Mouse (Mus musculus) kidney, postnatal 36 days (tissue): ENCODE data around the gene Vmn1r60.
"Not testable (repeated sequence)": the region's sequence is repeated elsewhere in the genome, so short reads cannot be mapped to it uniquely, and the experiment has no call there.

Source experiments
- DNase-seq, 2 experiments: peaks; one replicate each; pipeline ENCODE4 v3.0.0; 2021 to 2022; ENCODE audit warnings: mixed read lengths in 2 of 2

Vmn1r60 gene

DNA sequence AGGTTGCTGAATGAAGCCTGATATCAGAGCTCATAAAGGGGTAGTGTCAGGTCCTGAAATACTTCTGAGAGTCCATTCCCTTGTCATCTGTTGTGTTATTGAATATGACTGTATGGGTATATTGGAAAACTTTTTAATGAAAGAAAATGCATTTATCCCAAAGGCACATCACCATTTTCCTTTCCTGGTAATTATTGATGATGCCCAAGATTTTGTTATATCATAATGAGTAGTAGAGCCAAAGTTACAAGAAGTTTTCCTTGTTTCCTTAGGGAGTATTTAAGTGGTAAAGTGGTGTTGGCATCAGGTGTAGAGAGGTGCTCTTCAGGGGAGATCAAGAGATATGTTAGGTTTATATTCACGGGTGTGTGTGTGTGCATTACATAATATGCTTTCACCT is at the start of gene Vmn1r60:
Gene Vmn1r60 (minus strand): TSS at position 101 of the 400 bp plus-strand sequence.
- not testable (repeated sequence) for DNase-seq

DNA sequence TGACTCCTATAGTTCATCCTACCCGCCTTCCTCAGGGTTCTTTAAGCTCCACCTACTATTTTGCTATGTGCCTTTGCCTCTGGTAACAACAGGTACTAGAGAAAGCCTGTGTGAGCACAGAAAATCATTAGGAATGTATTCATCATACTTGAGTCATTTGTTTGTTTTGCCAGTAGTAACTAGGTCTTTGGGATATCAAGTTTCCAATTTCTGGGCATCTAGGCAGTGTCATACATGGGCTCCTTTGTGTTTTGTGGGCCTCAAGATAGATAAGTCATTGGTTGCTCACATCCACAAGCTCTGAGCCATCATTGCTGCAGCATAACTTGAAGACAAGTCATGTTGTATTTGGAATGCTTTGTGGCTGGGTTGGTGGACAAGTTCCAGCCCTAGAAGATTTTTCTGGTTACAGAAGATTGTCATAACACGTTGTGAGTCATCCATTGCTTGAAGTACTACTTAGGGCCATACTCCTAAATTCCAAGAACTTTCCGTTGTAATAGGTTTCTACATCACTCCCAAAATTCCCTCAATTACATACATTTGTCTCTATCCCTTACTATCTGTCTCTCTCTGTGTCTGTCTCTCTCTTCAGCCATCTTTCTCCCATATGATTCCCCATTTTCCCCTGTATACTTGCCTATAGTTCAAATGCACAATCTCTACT is 6.2 kb downstream of the Vmn1r60 start:
- DNase-seq, result not testable (repeated sequence)

DNA sequence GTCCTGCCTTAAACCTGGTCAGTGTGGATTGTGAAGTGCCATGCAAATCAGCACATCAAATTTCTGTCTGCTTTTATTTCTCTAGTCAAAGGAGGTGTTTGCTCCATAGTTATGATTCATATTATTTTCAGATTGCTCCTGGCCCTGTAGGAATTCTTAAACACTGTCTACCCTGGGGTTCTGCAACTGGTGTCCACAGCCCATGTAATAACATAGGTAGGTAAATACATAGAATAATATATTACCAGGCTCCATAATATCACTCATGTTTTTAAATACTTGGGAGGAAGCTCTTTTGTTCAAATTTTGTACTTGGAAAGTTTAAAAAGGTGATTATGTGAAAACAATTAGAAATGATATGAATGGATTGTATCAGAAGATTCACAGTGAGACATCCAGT is 53.3 kb downstream of the Vmn1r60 start, which contains the start of gene Vmn2r28:
Gene Vmn2r28 (minus strand): TSS at position 101 of the 400 bp plus-strand sequence.
- not testable (repeated sequence) for DNase-seq
